Mouse (Mus musculus) midbrain, embryonic 16.5 days (tissue): ENCODE measurements at regions not wholly inside any gene's neighbourhood (a gene's known extent, or its start where the extent isn't known, plus 50 kb on each side); places are given as distances from the start of the nearest gene placed in this dataset.

Experiments
- ATAC-seq: fragments of 200-750 bp; cut with Nextera tagmentation; 2 replicates; pipeline ENCODE4 v1.8.0; 2017; ENCODE audit warnings: moderate TSS enrichment
- H3K27ac ChIP-seq: fragments of 300-500 bp; sonication (generic); 2 replicates; pipeline ENCODE4 v1.5.1; 2014; ENCODE audit warnings: mild to moderate bottlenecking, low read length, mixed read lengths
- H3K27me3 ChIP-seq: fragments of 300-500 bp; sonication (generic); 2 replicates; pipeline ENCODE4 v1.6.1; 2014; ENCODE audit warnings: low read depth, low read length, mixed read lengths; ENCODE audit not compliant: control insufficient read depth, insufficient read depth
- H3K36me3 ChIP-seq: fragments of 300-500 bp; sonication (generic); 2 replicates; pipeline ENCODE4 v1.6.1; 2014; ENCODE audit warnings: mild to moderate bottlenecking, low read length, moderate library complexity, mixed read lengths; ENCODE audit not compliant: control insufficient read depth, insufficient read depth
- H3K4me1 ChIP-seq: fragments of 300-500 bp; sonication (generic); 2 replicates; pipeline ENCODE4 v1.6.1; 2014; ENCODE audit warnings: mild to moderate bottlenecking, low read length, mixed read lengths; ENCODE audit not compliant: control insufficient read depth, insufficient read depth
- H3K4me2 ChIP-seq: fragments of 300-500 bp; sonication (generic); 2 replicates; pipeline ENCODE4 v1.6.1; 2014; ENCODE audit warnings: mild to moderate bottlenecking, low read length, mixed read lengths
- H3K4me3 ChIP-seq: fragments of 300-500 bp; sonication (generic); 2 replicates; pipeline ENCODE4 v1.5.1; 2014; ENCODE audit warnings: low read depth, mild to moderate bottlenecking, low read length, moderate library complexity, mixed read lengths
- H3K9ac ChIP-seq: fragments of 300-500 bp; sonication (generic); 2 replicates; pipeline ENCODE4 v1.6.1; 2014; ENCODE audit warnings: low read depth, low read length, mixed read lengths
- H3K9me3 ChIP-seq: fragments of 300-500 bp; sonication (generic); replicated peaks from 2 replicates; pipeline ENCODE4 v1.6.1; 2014; ENCODE audit warnings: mild to moderate bottlenecking, low read length, mixed read lengths; ENCODE audit not compliant: control insufficient read depth, poor library complexity, severe bottlenecking
- WGBS: fragments of 180-500 bp; shearing (Covaris S2); extraction: QIAGEN DNeasy Blood & Tissue Kit; methylation state at CpG from one replicate; pipeline ENCODE4 v1.1.7; 2014; 5-methylcytosine and 5-hydroxymethylcytosine counted together

DNA sequence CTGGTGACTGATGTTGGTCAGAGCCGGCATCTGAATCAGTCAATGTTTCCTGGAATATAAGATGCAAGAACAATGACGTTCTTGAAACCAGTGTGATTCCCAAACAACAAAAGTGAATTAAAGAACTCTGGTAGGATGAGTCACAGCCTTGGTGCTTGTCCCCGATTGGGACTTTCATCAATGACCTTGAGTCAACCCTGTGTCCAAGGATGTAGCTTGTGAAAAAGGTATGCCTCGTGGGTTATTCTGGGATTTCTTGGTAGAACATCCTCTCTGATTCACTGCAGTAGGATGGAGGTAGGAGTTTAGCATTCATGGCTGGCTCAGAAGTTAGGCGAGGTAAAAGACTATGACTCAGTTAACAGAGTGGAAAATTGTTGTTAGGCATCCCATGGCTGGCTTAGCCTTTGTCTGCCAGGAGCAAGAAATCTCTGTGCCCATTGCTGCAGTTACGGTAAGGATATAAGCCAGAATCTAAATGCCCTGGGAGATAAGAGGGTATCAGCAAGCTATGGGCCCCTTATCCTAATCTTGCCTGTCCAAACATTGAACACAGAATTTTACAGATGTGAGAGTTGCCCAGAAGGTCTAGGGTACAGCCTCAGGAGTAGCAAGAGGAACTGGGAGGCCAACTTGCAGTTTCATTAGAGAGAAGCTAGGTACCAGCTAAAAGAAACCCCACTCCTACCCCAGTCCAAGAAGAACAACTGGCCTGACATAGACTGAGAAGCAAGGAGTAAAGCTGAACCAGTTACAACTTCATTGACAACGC is 55.9 kb upstream of the Ralgps2 start:
- Histone ChIP-seq H3K36me3 (no peaks in the 10 kb centered on the region), H3K27me3 (no peaks in the 10 kb centered on the region), H3K4me2 (no peak overlapping the region), H3K9ac (no peak overlapping the region), H3K9me3 (no peaks in the 10 kb centered on the region), H3K4me3 (no peak overlapping the region), H3K4me1 (peaks cover 7% of the 10 kb centered on the region), H3K27ac (no peak overlapping the region)
- ATAC-seq: no peak
- 96% methylated on average over 7 of the region's 7 CpGs for WGBS

DNA sequence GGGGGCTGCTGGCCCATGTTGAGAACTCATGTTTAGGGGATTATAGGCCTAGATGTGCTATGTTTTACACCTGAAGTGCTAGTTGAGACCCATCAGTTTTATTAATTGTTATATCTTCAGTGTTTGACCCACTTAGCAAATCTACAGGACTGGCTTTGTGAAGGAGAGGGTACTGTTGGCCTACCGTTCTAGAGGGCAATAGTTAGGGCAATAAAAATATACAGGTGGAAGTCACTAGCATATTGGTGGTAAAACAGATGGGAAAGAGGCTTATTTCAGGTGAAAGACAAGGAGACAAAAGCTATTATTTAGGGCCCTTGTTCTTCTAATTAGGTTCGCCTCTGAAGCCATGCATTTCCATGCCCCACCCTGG is 55.2 kb upstream of the Ralgps2 start:
- no peak overlapping the region for H3K4me3 ChIP-seq
- 96% methylated on average over 2 of the region's 2 CpGs for WGBS
- no peak for ATAC-seq
- no peak overlapping the region for H3K9ac ChIP-seq
- no peaks in the 10 kb centered on the region for H3K9me3 ChIP-seq
- H3K4me1 ChIP-seq: peaks cover 12% of the 10 kb centered on the region
- no peaks in the 10 kb centered on the region for H3K27me3 ChIP-seq
- no peak overlapping the region for H3K4me2 ChIP-seq
- H3K27ac ChIP-seq: no peak overlapping the region
- H3K36me3 ChIP-seq: no peaks in the 10 kb centered on the region

DNA sequence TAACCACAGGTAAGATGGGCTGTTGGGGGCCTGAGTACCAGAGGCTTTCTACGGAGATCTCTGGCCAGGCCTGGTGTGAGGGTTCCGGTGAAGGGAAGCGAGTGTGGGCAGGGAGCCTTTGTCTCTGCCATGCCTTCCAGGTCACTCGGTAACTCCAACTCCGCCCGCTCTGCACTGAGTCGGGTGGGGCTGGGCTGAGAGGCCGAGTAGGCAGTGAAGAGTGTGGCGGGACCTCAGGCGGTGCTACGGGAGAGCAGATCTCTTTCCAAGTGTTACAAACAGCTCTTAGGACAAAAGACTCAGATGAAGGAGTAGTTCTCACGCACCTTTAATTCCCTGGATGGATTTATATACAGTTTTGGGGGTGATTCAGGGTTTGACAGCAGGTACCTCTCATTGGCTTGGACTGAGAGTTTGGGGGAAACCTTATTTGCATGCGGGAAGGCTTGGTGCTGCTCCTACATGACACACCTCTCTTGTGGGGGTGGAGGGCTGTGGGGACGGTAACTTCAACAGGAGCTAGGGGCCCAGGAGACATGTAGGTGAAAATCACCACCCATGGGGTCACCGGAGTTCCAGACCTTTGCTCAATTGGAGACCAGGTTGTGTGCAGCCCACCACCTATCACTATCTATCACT is 54.7 kb upstream of the Ralgps2 start:
- no peaks in the 10 kb centered on the region for H3K36me3 ChIP-seq
- no peaks in the 10 kb centered on the region for H3K27me3 ChIP-seq
- no peak for ATAC-seq
- no peak overlapping the region for H3K4me3 ChIP-seq
- 71% methylated on average over 15 of the region's 15 CpGs for WGBS
- H3K27ac ChIP-seq: no peak overlapping the region
- H3K4me1 ChIP-seq: peaks cover 17% of the 10 kb centered on the region
- H3K9me3 ChIP-seq: no peaks in the 10 kb centered on the region
- H3K4me2 ChIP-seq: no peak overlapping the region
- no peak overlapping the region for H3K9ac ChIP-seq

DNA sequence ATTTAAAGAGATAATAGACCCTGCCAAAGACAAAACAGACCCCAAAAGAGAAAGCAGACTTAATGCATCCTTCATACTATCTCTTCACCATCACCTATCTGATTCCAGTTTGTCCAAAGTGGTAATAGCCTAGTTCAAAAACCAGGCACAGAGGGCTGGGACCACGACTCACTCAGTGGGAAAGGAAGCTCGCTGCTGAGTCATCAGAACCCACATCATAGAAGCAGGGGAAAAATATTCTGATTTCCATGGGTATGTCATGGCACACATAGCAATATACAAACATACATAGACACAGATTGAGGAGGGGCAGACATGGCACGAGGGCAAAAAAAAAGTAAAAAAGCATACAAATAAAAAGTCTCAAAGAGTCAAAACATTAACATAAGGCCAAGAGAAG is 53.7 kb upstream of the Ralgps2 start:
- no peaks in the 10 kb centered on the region for H3K9me3 ChIP-seq
- no peak overlapping the region for H3K27ac ChIP-seq
- ATAC-seq: no peak
- H3K4me1 ChIP-seq: peaks cover 17% of the 10 kb centered on the region
- no peaks in the 10 kb centered on the region for H3K27me3 ChIP-seq
- no peak overlapping the region for H3K9ac ChIP-seq
- no peaks in the 10 kb centered on the region for H3K36me3 ChIP-seq
- no peak overlapping the region for H3K4me3 ChIP-seq
- 81% methylated on average over 3 of the region's 3 CpGs for WGBS
- H3K4me2 ChIP-seq: no peak overlapping the region

DNA sequence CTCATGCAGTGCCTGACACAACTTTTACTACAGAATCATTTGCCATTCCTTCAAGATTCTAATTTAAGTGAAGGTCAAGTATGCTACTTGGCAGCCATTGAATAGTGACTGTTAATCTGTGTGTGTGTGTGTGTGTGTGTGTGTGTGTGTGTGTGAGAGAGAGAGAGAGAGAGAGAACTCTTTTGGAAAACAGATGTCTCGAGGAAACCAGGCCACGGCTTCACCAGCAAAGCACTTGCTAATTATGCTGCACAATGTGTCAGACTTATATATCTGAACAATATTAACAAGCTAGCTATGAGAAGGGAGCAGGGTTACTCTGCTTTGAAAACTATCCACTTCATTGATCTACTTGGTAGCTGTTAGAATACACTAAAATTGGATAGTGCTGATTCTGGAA is 53.1 kb upstream of the Ralgps2 start:
- H3K9me3 ChIP-seq: no peaks in the 10 kb centered on the region
- WGBS: 21% methylated on average over 2 of the region's 2 CpGs
- H3K9ac ChIP-seq: no peak overlapping the region
- no peak overlapping the region for H3K4me2 ChIP-seq
- no peak for ATAC-seq
- no peak overlapping the region for H3K27ac ChIP-seq
- H3K4me1 ChIP-seq: peaks cover 14% of the 10 kb centered on the region
- H3K27me3 ChIP-seq: no peaks in the 10 kb centered on the region
- H3K4me3 ChIP-seq: no peak overlapping the region
- H3K36me3 ChIP-seq: no peaks in the 10 kb centered on the region

DNA sequence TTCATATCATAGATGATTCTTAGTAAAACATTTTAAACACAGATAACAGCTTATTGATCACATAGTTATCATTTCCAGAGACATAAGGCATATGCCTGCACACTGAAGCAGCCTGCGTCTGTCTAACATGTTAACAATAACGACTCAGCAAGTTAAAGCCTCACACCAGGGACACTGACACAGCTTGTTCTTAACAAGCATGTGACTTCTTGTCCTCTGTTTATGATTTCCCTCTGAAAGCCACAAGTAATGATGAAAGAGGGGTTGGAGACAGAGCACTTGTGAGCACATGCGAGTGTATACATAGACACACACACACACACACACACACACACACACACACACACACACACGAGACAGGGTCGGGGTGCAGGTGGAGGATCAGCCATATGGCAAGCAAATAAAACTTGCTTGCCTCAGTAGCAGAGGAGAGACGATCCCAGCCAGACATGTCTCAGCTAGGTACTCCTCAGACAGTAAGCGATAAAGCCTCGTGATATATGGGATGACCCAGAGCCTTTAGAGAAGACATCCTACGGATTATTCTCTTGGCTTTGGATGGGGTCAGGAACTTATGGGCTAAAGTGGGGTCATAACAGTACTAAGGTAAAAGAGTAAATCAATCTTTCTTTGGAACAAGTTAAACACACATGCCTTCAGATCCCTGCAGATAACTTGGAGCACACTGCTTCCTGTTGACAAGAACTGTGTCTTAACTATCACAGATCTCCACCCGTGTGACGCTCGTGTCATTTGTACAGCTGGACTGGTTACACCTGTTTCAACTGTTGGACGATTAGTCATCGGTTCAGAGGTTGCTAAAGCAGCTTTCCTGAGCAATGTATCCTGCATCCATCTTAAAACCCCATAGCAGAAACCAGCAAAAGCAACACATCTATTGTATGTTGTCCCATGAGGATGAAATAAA is 51.4 kb upstream of the Ralgps2 start:
- ATAC-seq: no peak
- H3K27ac ChIP-seq: no peak overlapping the region
- no peak overlapping the region for H3K4me2 ChIP-seq
- H3K27me3 ChIP-seq: no peaks in the 10 kb centered on the region
- no peaks in the 10 kb centered on the region for H3K9me3 ChIP-seq
- peaks cover 11% of the 10 kb centered on the region; the same call in 1 of the 2 replicates for H3K4me1 ChIP-seq
- H3K4me3 ChIP-seq: no peak overlapping the region
- 71% methylated on average over 14 of the region's 14 CpGs for WGBS
- no peak overlapping the region for H3K9ac ChIP-seq
- no peaks in the 10 kb centered on the region for H3K36me3 ChIP-seq

DNA sequence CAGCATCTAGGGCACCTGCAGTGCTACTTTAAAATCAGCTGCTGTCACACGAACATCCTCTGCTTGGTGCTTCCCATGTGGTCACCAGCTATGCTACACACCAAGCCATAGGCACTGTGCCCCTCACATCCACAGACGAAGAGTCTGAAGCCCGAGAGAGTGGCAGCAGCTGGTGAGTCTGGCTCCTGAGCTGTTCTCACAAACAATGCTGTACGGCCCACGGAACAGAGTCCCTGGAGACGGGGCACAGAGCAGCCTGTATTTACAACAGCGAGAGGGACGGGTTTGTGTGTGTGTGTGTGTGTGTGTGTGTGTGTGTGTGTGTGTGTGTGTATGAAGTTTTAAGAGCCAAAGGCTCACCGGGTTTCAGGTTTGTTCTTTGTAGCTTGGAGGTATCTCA is 50.7 kb upstream of the Ralgps2 start:
- H3K27me3 ChIP-seq: no peaks in the 10 kb centered on the region
- H3K9ac ChIP-seq: 0 out of 2 replicates have a peak overlapping the region, but pooled peaks have one; percentile 22
- H3K27ac ChIP-seq: no peak overlapping the region
- H3K4me3 ChIP-seq: no peak overlapping the region
- H3K4me1 ChIP-seq: peaks cover 11% of the 10 kb centered on the region; the same call in 1 of the 2 replicates
- H3K4me2 ChIP-seq: no peak overlapping the region
- H3K9me3 ChIP-seq: no peaks in the 10 kb centered on the region
- no peaks in the 10 kb centered on the region for H3K36me3 ChIP-seq
- WGBS: 12% methylated on average over 9 of the region's 9 CpGs
- ATAC-seq: peak; percentile 60; the same call in 1 of the 2 replicates

DNA sequence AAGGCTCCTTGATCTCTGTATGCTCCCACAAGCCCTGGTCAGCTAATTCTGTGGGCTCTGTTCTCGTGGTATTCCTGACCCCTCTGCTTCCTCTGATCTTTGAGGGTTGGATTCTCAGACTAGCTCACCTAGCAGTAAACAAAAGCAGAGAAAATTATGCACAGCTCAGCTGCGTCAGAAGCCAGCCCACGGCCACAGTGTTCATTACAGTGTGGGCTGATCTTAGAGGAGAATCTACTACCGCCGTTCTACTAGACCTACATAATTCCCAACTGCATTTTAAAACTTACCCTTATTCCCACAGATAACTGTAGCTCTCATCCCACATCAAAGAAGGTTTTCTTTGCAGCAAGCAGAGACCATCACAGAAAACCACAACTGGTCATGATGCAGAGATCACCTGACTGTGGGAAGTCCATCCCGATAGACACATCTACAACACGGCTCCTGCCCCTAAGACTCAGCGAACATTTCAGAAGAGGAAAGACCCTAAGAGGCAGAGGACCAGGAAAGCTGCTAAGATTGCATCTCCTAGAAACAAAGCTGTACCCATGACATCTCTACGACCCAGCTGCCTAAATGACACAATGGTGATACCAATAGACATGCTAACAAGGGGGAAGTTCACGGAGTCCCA is 49.8 kb upstream of the Ralgps2 start:
- 66% methylated on average over 10 of the region's 10 CpGs for WGBS
- Histone ChIP-seq H3K4me2 (no peak overlapping the region), H3K27me3 (no peaks in the 10 kb centered on the region), H3K36me3 (no peaks in the 10 kb centered on the region), H3K9ac (no peak overlapping the region), H3K9me3 (no peaks in the 10 kb centered on the region), H3K4me1 (peaks cover 11% of the 10 kb centered on the region; the same call in 1 of the 2 replicates), H3K27ac (no peak overlapping the region), H3K4me3 (no peak overlapping the region)
- no peak for ATAC-seq
